In genomic region chr8:31373140-31373787, GRCm38 (mm10) we compare ENCODE assay signal across 15 mouse cellular contexts.
DNase-seq lines count a peak whose midpoint lies in the region; ATAC-seq lines count a peak whose summit lies in the region.
"Had no signal": no experiment of that assay in that cellular context is flagged by ENCODE, and none has a peak within 500 bp of the region (broad histone marks: within the 10 kb centered on the region; RNA-seq: fewer than 3 reads in every experiment).

No protein-coding gene starts in this region.

- no peak for ATAC-seq in megakaryocyte-erythroid progenitor cell, adult 5-6 weeks (replicated peaks; ENCODE audit: low FRiP score, low TSS enrichment, poor library complexity, severe bottlenecking)
- ATAC-seq: hindbrain, embryonic 16.5 days; midbrain, embryonic 15.5 days had no signal

- intact Hi-C loops in gastrocnemius, postnatal 36 days (cut with DNase I), result no loop called here

- peak; percentile 14 for DNase-seq in kidney, adult 18-20 months
- DNase-seq in kidney, postnatal 4 days, result no peak
- DNase-seq in 3T3-L1 (ENCODE audit: low read depth, low spot score), result peak; percentile 100
- peak; percentile 84 for DNase-seq in NIH3T3 (ENCODE audit: low read depth)
- peak; percentile 5 to 31 for DNase-seq in kidney, postnatal 36 days
- DNase-seq in thymus, postnatal 25 days, result no peak
- DNase-seq in gastrocnemius, postnatal 36 days, result no peak
- DNase-seq: cerebellum, adult 11 months; cerebellum, postnatal 25 days; gastrocnemius, postnatal 10 days; heart, postnatal 14 days; layer of hippocampus, postnatal 36 days had no signal

Comparison
In these comparisons a context has a peak if more than half of its experiments do, and no peak if none do; other contexts are left out.
1. DNase-seq: peak in kidney, adult 18-20 months (single experiment), 3T3-L1 (single experiment), NIH3T3 (single experiment) and kidney, postnatal 36 days (2 of 2); none in kidney, postnatal 4 days (0 of 2), thymus, postnatal 25 days (single experiment) and gastrocnemius, postnatal 36 days (0 of 2).